Mouse (Mus musculus) E14TG2a.4 (cell line): ENCODE measurements around the gene Fcrla.

Source experiments
- CTCF ChIP-seq: conservative IDR thresholded peaks from 2 replicates; pipeline ENCODE4 v1.5.1; 2014; ENCODE audit warnings: low read length
- NANOG ChIP-seq: IDR thresholded peaks from 2 replicates; pipeline ENCODE4 v1.6.1; 2014; ENCODE audit warnings: borderline replicate concordance, low read length, mixed read lengths
- POU5F1 ChIP-seq: IDR thresholded peaks from 2 replicates; pipeline ENCODE4 v1.6.1; 2014; ENCODE audit warnings: low read length, borderline replicate concordance

DNA sequence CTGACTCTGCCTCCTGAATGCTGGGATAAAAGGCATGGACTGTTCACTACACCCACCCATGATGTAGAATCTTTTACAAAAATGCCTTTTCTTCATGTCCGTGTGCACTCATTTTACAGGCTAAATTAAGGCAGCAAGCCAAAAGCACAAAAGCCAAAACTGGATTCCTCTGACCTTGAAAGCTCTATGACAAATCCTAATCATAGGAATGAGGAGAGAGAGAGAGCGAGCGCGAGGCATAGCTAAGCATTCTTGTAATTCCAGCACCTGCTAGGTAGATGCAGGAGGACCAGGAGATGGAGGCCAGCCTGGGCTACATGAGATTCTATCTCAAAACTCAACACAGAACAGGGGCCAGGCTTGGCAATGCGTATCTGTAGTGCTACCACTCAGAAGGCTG is 50.5 kb downstream of the Fcrla start:
- TF ChIP-seq CTCF: no peak
- no peak for TF ChIP-seq NANOG
- TF ChIP-seq POU5F1: no peak
